17 mouse cellular contexts compared by ENCODE assay signal in the genomic region with DNA sequence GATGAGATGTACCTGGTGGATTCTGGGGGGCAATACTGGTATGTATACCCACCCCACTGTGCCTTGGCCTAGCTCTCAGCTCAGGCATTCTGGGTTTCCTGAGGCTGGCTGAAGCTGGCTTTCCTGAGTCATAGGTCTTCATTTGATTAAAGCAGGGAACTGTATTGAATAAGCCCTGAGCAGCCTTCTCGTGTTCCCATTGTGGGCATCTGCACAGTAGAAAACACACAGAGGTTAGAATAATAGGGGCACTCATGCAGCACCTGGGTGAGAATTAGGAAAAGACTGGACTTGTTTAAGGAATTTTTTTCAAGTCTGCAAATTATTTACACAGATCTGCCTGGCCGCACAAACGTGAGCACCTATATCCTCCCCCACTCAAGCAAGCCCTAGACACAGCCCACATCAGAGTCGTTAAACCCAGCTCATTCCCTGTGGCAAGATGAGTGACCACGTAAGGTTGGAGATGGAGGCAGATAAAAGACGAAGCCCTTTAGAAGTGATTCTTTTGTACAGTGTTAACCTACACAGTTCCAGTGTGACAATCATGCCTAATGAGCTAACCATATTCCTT. TPM values are rescaled to one million over a fixed set of nuclear protein-coding genes. Genes with fewer than 3 reads are reported as not detected.
DNase-seq lines count a peak whose midpoint lies in the region; ATAC-seq and TF ChIP-seq lines count a peak whose summit lies in the region.
"Had no signal": no experiment of that assay in that cellular context is flagged by ENCODE, and none has a peak within 500 bp of the region (broad histone marks: within the 10 kb centered on the region; RNA-seq: fewer than 3 reads in every experiment).

No protein-coding gene starts in this region.

- no peaks in the 10 kb centered on the region for H3K9me3 ChIP-seq in kidney, embryonic 15.5 days (replicated peaks)
- no peaks in the 10 kb centered on the region for H3K9me3 ChIP-seq in MEL (replicated peaks; ENCODE audit: insufficient read depth, low read length)
- no peaks in the 10 kb centered on the region for H3K9me3 ChIP-seq in forebrain, embryonic 11.5 days (ENCODE audit: control insufficient read depth, low read length)
- H3K9me3 ChIP-seq: embryonic facial prominence, embryonic 12.5 days; heart, embryonic 13.5 days; hindbrain, embryonic 15.5 days had no signal

- peaks cover 8% of the 10 kb centered on the region; the same call in 1 of the 2 replicates for H3K27me3 ChIP-seq in kidney, embryonic 15.5 days
- H3K27me3 ChIP-seq in thymus, adult 2 months (ENCODE audit: control insufficient read depth, insufficient read depth, low read length), result no peaks in the 10 kb centered on the region
- H3K27me3 ChIP-seq in MEL (ENCODE audit: control insufficient read depth in 1 of 2, insufficient read depth in 2 of 2, low read length in 2 of 2), result no peaks in the 10 kb centered on the region
- H3K27me3 ChIP-seq in forebrain, embryonic 11.5 days (ENCODE audit: control insufficient read depth, insufficient read depth, low read length), result no peaks in the 10 kb centered on the region
- H3K27me3 ChIP-seq: embryonic facial prominence, embryonic 12.5 days; hindbrain, embryonic 15.5 days had no signal

- no peak for TF ChIP-seq POLR2A in thymus, adult 2 months (IDR thresholded peaks at IDR 0.05; ENCODE audit: control insufficient read depth, extremely low read depth, insufficient read depth, low read length, poor library complexity)
- TF ChIP-seq POLR2A in MEL (IDR thresholded peaks at IDR 0.05; ENCODE audit: control insufficient read depth in 1 of 2, insufficient read depth in 1 of 2, low read depth in 1 of 2, low read length in 2 of 2, poor library complexity in 1 of 2), result no peak

- H3K27ac ChIP-seq in kidney, embryonic 15.5 days, result no peak overlapping the region
- peak overlapping the region; percentile 85 for H3K27ac ChIP-seq in thymus, adult 2 months (ENCODE audit: control insufficient read depth, insufficient read depth, low read length)
- H3K27ac ChIP-seq in MEL (ENCODE audit: control insufficient read depth, low read depth, low read length), result peak overlapping the region; percentile 49
- H3K27ac ChIP-seq in forebrain, embryonic 11.5 days (ENCODE audit: low read depth, low read length), result no peak overlapping the region
- H3K27ac ChIP-seq: embryonic facial prominence, embryonic 12.5 days; heart, embryonic 13.5 days; hindbrain, embryonic 15.5 days had no signal

- no peak overlapping the region for H3K4me2 ChIP-seq in kidney, embryonic 15.5 days
- no peak overlapping the region for H3K4me2 ChIP-seq in forebrain, embryonic 11.5 days (ENCODE audit: low read depth, low read length, severe bottlenecking)
- H3K4me2 ChIP-seq: embryonic facial prominence, embryonic 12.5 days; heart, embryonic 13.5 days; hindbrain, embryonic 15.5 days had no signal

- peak; percentile 85 for ATAC-seq in kidney, embryonic 15.5 days (replicated peaks; ENCODE audit: low FRiP score)
- no peak for ATAC-seq in forebrain, embryonic 11.5 days (replicated peaks; ENCODE audit: low FRiP score)
- ATAC-seq: forebrain, embryonic 14.5 days had no signal

- TF ChIP-seq CTCF in thymus, adult 2 months (IDR thresholded peaks at IDR 0.05; ENCODE audit: borderline replicate concordance, control insufficient read depth, extremely low read depth, insufficient read depth, low read length, poor library complexity), result no peak
- no peak for TF ChIP-seq CTCF in MEL (IDR thresholded peaks at IDR 0.05 in 2 of 3, conservative IDR thresholded peaks at IDR 0.05 in 1 of 3; ENCODE audit: control insufficient read depth in 1 of 3, insufficient read depth in 1 of 3, low read depth in 2 of 3, low read length in 3 of 3, poor library complexity in 1 of 3, severe bottlenecking in 1 of 3)

- DNase-seq in kidney, adult 9 months, result no peak
- DNase-seq in thymus, adult 2 months, result no peak
- DNase-seq in thymus, adult 18-20 months, result no peak
- DNase-seq in MEL (ENCODE audit: low read depth, low spot score), result no peak
- DNase-seq in forebrain, embryonic 11.5 days (ENCODE audit: low spot score), result no peak
- no peak for DNase-seq in embryo, embryonic 11 days
- DNase-seq: adrenal gland, adult 2 months; adrenal gland, postnatal 25 days; cerebellum, adult 2 months; cerebellum, postnatal 10 days; gastrocnemius, postnatal 36 days; heart, postnatal 36 days had no signal

- H3K79me2 ChIP-seq in MEL (ENCODE audit: control insufficient read depth, insufficient read depth, low read length, poor library complexity), result no peaks in the 10 kb centered on the region

- no peak for TF ChIP-seq RAD21 in MEL (IDR thresholded peaks at IDR 0.05; ENCODE audit: low read depth, low read length)

- no peak for TF ChIP-seq EP300 in MEL (IDR thresholded peaks at IDR 0.05; ENCODE audit: low read depth in 1 of 2, low read length in 2 of 2)

- no peak overlapping the region for H3K4me3 ChIP-seq in kidney, embryonic 15.5 days (replicated peaks)
- no peak overlapping the region for H3K4me3 ChIP-seq in thymus, adult 2 months (ENCODE audit: control insufficient read depth, insufficient read depth, low read length)
- H3K4me3 ChIP-seq in MEL (ENCODE audit: control insufficient read depth in 1 of 2, insufficient read depth in 1 of 2, low read depth in 2 of 2, low read length in 2 of 2), result no peak overlapping the region
- no peak overlapping the region for H3K4me3 ChIP-seq in forebrain, embryonic 11.5 days (ENCODE audit: low read depth, low read length)
- H3K4me3 ChIP-seq: embryonic facial prominence, embryonic 12.5 days; heart, embryonic 13.5 days; hindbrain, embryonic 15.5 days had no signal

- WGBS in kidney, embryonic 15.5 days, result 39% methylated on average over 6 of the region's 6 CpGs
- WGBS in thymus, adult 2 months, result 23% methylated on average over 6 of the region's 6 CpGs
- WGBS in forebrain, embryonic 11.5 days, result 58% methylated on average over 6 of the region's 6 CpGs

- 0 out of 2 replicates have a peak, but pooled peaks cover 3% of the 10 kb centered on the region for H3K4me1 ChIP-seq in kidney, embryonic 15.5 days
- H3K4me1 ChIP-seq in thymus, adult 2 months (replicated peaks; ENCODE audit: control insufficient read depth, insufficient read depth, low read length), result peaks cover 29% of the 10 kb centered on the region
- peaks cover 6 to 14% of the 10 kb centered on the region in 2 experiments for H3K4me1 ChIP-seq in MEL (ENCODE audit: control insufficient read depth in 1 of 2, insufficient read depth in 2 of 2, low read length in 2 of 2)
- H3K4me1 ChIP-seq in forebrain, embryonic 11.5 days (replicated peaks; ENCODE audit: control insufficient read depth, insufficient read depth, low read length), result no peaks in the 10 kb centered on the region
- H3K4me1 ChIP-seq: embryonic facial prominence, embryonic 12.5 days; heart, embryonic 13.5 days; hindbrain, embryonic 15.5 days had no signal

- no peaks in the 10 kb centered on the region for H3K36me3 ChIP-seq in kidney, embryonic 15.5 days
- no peaks in the 10 kb centered on the region for H3K36me3 ChIP-seq in thymus, adult 2 months (ENCODE audit: control insufficient read depth, insufficient read depth, low read length)
- H3K36me3 ChIP-seq in MEL (ENCODE audit: control insufficient read depth in 1 of 2, insufficient read depth in 2 of 2, low read length in 2 of 2), result peaks cover 0 to 8% of the 10 kb centered on the region in 2 experiments; a peak in 2 of 4 replicates
- H3K36me3 ChIP-seq in forebrain, embryonic 11.5 days (ENCODE audit: control insufficient read depth, insufficient read depth, low read length), result no peaks in the 10 kb centered on the region
- H3K36me3 ChIP-seq: embryonic facial prominence, embryonic 12.5 days; heart, embryonic 13.5 days; hindbrain, embryonic 15.5 days had no signal

- H3K9ac ChIP-seq in kidney, embryonic 15.5 days, result no peak overlapping the region
- H3K9ac ChIP-seq in MEL (ENCODE audit: control insufficient read depth, low read depth, low read length, poor library complexity, severe bottlenecking), result no peak overlapping the region
- no peak overlapping the region for H3K9ac ChIP-seq in forebrain, embryonic 11.5 days (ENCODE audit: low read length)
- H3K9ac ChIP-seq: embryonic facial prominence, embryonic 12.5 days; heart, embryonic 13.5 days; hindbrain, embryonic 15.5 days had no signal

TF ChIP-seq in MEL, 35 proteins besides CTCF, POLR2A, EP300 and RAD21:
- TF ChIP-seq SIN3A (IDR thresholded peaks at IDR 0.05; ENCODE audit: low read length), result no peak
- TF ChIP-seq KAT2A (conservative IDR thresholded peaks at IDR 0.05; ENCODE audit: low read depth, low read length), result no peak
- no peak for TF ChIP-seq RCOR1 (IDR thresholded peaks at IDR 0.05; ENCODE audit: low read depth, low read length)
- no peak for TF ChIP-seq E2F4 (IDR thresholded peaks at IDR 0.05; ENCODE audit: borderline replicate concordance, low read depth, low read length)
- TF ChIP-seq NELFE (IDR thresholded peaks at IDR 0.05; ENCODE audit: low read depth, low read length), result no peak
- TF ChIP-seq MXI1 (IDR thresholded peaks at IDR 0.05; ENCODE audit: low read depth, low read length), result no peak
- no peak for TF ChIP-seq TCF12 (IDR thresholded peaks at IDR 0.05; ENCODE audit: low read depth, low read length)
- no peak for TF ChIP-seq NRF1 (IDR thresholded peaks at IDR 0.05; ENCODE audit: insufficient read depth, low read depth, low read length, poor library complexity, severe bottlenecking)
- no peak for TF ChIP-seq MEF2A (IDR thresholded peaks at IDR 0.05; ENCODE audit: extremely low read depth, insufficient replicate concordance, low read depth, low read length, poor library complexity, severe bottlenecking)
- TF ChIP-seq POLR2AphosphoS2 (IDR thresholded peaks at IDR 0.05; ENCODE audit: low read length), result no peak
- no peak for TF ChIP-seq CHD2 (IDR thresholded peaks at IDR 0.05; ENCODE audit: low read length)
- no peak for TF ChIP-seq TAL1 (IDR thresholded peaks at IDR 0.05; ENCODE audit: low read length)
- no peak for TF ChIP-seq HCFC1 (IDR thresholded peaks at IDR 0.05; ENCODE audit: low read depth, low read length)

RNA-seq across cellular contexts. Expression of gene Xpnpep2, which starts 18.5 kb away (rescaled TPM):
- polyA plus RNA-seq in kidney, embryonic 15.5 days (2015; fragmentation: Nextera tagmentation; extraction: Ambion mirVana), result 5.2 and 5.6 TPM in 2 replicates
- polyA plus RNA-seq in thymus, adult 2 months (2012; rRNA removed), result 0.89 and 1.1 TPM in 2 replicates
- 0.31 and 0.62 TPM in 2 replicates for total RNA-seq in MEL (2012; rRNA removed)
- 1 to 10 TPM in 1 of 2 experiments, not detected in 1; 1.9 TPM for polyA plus RNA-seq in MEL (2012; ENCODE audit: insufficient read depth in 1 of 2, insufficient read length in 2 of 2, low read depth in 1 of 2, low replicate concordance in 2 of 2, missing spikeins in 1 of 2)
- polyA plus RNA-seq in forebrain, embryonic 11.5 days (2014; fragmentation: Nextera tagmentation; extraction: Ambion mirVana), result 1.5 and 2.2 TPM in 2 replicates

RNA-seq across cellular contexts. Expression of gene Sash3, which starts 19.2 kb away (rescaled TPM):
- 1.5 and 2.1 TPM in 2 replicates for polyA plus RNA-seq in kidney, embryonic 15.5 days (2015; fragmentation: Nextera tagmentation; extraction: Ambion mirVana)
- polyA plus RNA-seq in thymus, adult 2 months (2012; rRNA removed), result 311 and 314 TPM in 2 replicates
- 0.31 and 0.56 TPM in 2 replicates for total RNA-seq in MEL (2012; rRNA removed)
- 1 to 10 TPM in 1 of 2 experiments, not detected in 1; 1.2 TPM for polyA plus RNA-seq in MEL (2012; ENCODE audit: insufficient read depth in 1 of 2, insufficient read length in 2 of 2, low read depth in 1 of 2, low replicate concordance in 2 of 2, missing spikeins in 1 of 2)
- polyA plus RNA-seq in forebrain, embryonic 11.5 days (2014; fragmentation: Nextera tagmentation; extraction: Ambion mirVana), result 0.67 and 0.80 TPM in 2 replicates

Comparison
In these comparisons a context has a peak if more than half of its experiments do, and no peak if none do; other contexts are left out.
1. H3K27ac ChIP-seq: peak in thymus, adult 2 months (single experiment) and MEL (single experiment); none in kidney, embryonic 15.5 days (single experiment) and forebrain, embryonic 11.5 days (single experiment).
2. RNA of gene Sash3, which starts 19.2 kb away (polyA plus RNA-seq): 311 to 314 TPM in thymus, adult 2 months; 1.5 to 2.1 TPM in kidney, embryonic 15.5 days, 1.2 TPM in MEL and 0.67 to 0.80 TPM in forebrain, embryonic 11.5 days; every median in the first group is over 10 times any median in the second.